Mouse (Mus musculus) ES-E14 (cell line): ENCODE measurements at regions not wholly inside any gene's neighbourhood (a gene's known extent, or its start where the extent isn't known, plus 50 kb on each side); places are given as distances from the start of the nearest gene placed in this dataset.

Source experiments
- CHD2 ChIP-seq: IDR thresholded peaks from 2 replicates; pipeline ENCODE4 v1.6.1; 2014; ENCODE audit warnings: mild to moderate bottlenecking, low read depth, low read length, inconsistent platforms
- HCFC1 ChIP-seq: IDR thresholded peaks from 2 replicates; pipeline ENCODE4 v1.6.1; 2012; ENCODE audit warnings: low read length, inconsistent platforms, borderline replicate concordance; ENCODE audit not compliant: insufficient read depth
- MAFK ChIP-seq: IDR thresholded peaks from 2 replicates; pipeline ENCODE4 v1.6.1; 2014; ENCODE audit warnings: mild to moderate bottlenecking, low read depth, low read length, inconsistent platforms; ENCODE audit not compliant: insufficient read depth
- ZC3H11A ChIP-seq: IDR thresholded peaks from 2 replicates; pipeline ENCODE4 v1.6.1; 2012; ENCODE audit warnings: low read depth, mild to moderate bottlenecking, inconsistent platforms, low read length, borderline replicate concordance
- ZNF384 ChIP-seq: IDR thresholded peaks from 2 replicates; pipeline ENCODE4 v1.6.1; 2012; ENCODE audit warnings: low read depth, low read length, inconsistent platforms

DNA sequence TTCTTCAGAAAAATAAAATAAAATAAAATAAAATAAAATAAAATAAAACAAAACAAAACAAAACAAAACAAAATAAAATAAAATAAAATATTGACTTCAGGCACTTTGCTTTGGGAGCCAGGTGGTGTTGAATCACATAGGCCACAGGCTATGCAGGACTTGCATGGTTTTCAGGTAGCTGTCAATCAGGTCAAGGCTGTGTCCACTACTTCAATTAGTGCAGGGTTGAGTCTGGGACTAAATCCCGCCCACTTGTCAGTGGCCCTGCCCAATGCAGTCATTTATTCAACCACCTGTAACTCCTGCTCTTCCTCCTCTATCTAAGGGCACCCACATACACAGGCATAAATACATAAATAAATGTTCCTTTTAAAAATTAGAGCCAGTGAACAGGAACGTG lies 497.3 kb upstream of the Gm5415 start:
- TF ChIP-seq CHD2 (no peak), MAFK (no peak), HCFC1 (no peak), ZNF384 (no peak), ZC3H11A (no peak)
